Mouse (Mus musculus): ENCODE data around the gene Elf1. TPM values are rescaled to one million over a fixed set of nuclear protein-coding genes. Genes with fewer than 3 reads are reported as not detected.
"Not testable (repeated sequence)": the region's sequence is repeated elsewhere in the genome, so short reads cannot be mapped to it uniquely, and the experiment has no call there.

Gene Elf1
- total RNA-seq (2022) = 1 to 10 TPM; 4.9 to 5.7 (median 5.0) TPM

GRCm38 (mm10) chr14:79480624-79481338 is at the start of gene Elf1:
Gene Elf1, plus strand, starts transcription at chr14:79481194.
- peak; percentile 92 to 93 for DNase-seq (ENCODE audit: low spot score in 2 of 2)

- no peak for DNase-seq (ENCODE audit: low spot score in 2 of 2)
These were observed 46.9 kb upstream of the Elf1 start for GRCm38 (mm10) chr14:79434068-79434467.

DNA sequence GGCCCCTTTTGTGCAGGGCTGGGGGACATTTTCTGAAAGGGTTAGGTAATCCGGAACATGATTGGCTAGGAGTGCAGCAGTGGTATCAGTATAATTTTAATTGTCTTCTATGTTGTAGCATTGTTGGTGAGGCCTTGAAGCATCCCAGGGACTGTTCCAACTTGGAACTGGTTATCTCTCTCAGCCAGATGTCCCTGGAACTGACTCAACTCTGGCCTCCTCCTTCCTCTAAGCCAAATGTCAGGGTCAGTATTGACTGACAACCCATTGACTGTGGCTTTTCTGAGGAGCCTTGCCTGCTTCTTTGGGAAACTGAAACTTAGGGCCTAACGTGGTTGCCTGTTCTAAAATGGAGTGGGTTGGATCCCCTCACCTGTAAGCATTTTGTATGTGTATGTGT is 40.3 kb upstream of the Elf1 start:
- no peak for DNase-seq (ENCODE audit: low spot score in 2 of 2)

- DNase-seq (ENCODE audit: low spot score in 2 of 2) = no peak
These were observed 39.6 kb upstream of the Elf1 start for GRCm38 (mm10) chr14:79441441-79441840.

- no peak for DNase-seq (ENCODE audit: low spot score in 2 of 2)
These were observed 36.4 kb upstream of the Elf1 start for GRCm38 (mm10) chr14:79444601-79445000.

GRCm38 (mm10) chr14:79445055-79445620 is 35.9 kb upstream of the Elf1 start:
- DNase-seq (ENCODE audit: low spot score in 2 of 2) = no peak

DNA sequence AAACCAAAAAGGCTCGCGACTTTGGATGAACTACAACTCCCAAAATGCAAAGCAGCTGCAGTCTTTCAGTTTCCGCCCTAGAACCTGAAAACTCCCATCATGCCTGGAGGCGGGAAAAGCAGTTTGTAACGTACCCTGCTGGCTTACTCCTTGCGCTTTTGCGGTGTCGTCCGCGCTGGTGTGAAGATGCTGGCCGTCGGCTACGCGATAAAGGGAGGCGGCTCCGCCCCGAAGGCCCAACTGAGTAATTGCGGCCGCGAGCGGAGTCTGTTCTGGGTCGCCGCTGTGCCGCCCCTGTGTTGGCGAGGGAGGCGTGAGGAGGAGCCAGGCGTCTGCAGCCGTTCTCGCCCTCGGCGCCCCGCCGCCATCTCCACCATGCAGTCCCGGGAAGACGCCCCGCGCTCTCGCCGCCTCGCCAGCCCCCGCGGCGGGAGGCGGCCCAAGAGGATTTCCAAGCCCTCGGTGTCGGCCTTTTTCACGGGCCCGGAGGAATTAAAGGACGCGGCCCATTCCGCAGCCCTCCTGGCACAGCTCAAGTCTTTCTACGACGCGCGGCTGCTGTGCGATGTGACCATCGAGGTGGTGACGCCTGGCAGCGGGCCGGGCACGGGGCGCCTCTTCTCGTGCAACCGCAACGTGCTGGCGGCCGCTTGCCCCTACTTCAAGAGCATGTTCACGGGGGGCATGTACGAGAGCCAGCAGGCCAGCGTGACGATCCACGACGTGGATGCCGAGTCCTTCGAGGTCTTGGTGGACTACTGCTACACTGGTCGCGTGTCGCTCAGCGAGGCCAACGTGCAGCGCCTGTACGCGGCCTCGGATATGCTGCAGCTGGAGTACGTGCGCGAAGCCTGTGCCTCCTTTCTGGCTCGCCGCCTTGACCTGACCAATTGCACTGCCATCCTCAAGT is 29.1 kb upstream of the Elf1 start, which contains the start of gene Kbtbd6:
Gene Kbtbd6, plus strand, starts transcription at position 155 of the 910 bp plus-strand sequence.
- DNase-seq (ENCODE audit: low spot score in 2 of 2) = peak; percentile 59 to 71

- DNase-seq (ENCODE audit: low spot score in 2 of 2) = not testable (repeated sequence)
These were observed 28.4 kb upstream of the Elf1 start for GRCm38 (mm10) chr14:79452591-79452934.

- no peak for DNase-seq (ENCODE audit: low spot score in 2 of 2)
These were observed 20.6 kb upstream of the Elf1 start for GRCm38 (mm10) chr14:79460401-79460800.

DNA sequence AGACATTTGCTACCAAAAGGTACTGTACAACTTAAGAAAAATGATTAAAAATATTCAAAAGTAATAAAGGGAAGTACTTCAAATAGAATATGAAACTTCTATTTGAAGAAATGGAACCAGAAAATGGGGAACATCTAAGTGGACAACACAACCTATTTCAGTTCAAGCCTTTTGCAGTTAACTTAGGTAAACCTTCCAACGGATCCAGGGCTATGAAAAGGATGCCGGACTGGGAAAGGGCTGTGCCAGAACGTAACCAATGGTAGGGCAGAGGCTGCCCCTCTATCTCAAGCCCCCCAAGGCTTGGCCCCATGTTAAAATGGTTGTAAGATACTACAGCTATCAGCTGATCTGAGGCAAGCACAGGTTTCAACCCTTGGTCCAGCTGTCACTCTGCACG is 20.0 kb upstream of the Elf1 start:
- DNase-seq (ENCODE audit: low spot score in 2 of 2) = no peak

DNA sequence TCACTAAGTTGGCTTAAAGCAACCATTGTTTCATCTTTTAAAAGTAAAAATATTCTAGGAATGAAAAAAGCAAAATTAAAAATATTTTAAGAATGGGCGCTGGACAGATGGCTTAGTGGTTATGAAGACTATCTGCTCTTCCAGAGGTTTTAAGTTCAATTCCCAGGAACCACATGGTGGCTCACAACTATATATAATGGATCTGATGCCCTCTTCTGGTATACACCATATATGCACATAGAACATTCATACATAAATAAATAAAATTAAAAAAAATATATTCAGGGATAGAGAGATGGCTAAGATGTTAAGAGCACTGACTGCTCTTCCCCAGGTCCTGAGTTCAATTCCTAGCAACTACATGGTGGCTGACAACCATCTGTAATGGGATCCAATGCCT is 15.4 kb upstream of the Elf1 start:
- no peak for DNase-seq (ENCODE audit: low spot score in 2 of 2)

DNA sequence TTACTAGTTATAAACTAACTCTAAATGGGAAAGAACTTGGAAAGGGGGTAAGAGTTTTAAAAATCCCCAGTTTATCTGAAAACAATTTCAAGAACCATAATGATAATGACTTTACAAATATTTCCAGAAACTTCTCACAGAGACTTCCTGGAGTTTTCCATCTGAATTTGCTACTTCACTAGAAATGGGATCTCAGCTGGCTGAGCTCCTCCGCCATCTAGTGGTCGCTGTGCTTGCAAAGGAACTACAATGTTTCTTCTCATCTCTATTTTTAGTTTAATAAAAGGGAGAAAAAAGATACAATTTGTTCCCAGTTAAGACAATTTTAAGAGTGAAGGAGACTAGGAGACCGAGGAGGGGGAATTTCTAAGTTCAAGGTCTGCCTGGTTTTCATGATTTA is 13.4 kb upstream of the Elf1 start:
- no peak for DNase-seq (ENCODE audit: low spot score in 2 of 2)

- no peak for DNase-seq (ENCODE audit: low spot score in 2 of 2)
These were observed 7.6 kb upstream of the Elf1 start for GRCm38 (mm10) chr14:79473384-79473783.

DNA sequence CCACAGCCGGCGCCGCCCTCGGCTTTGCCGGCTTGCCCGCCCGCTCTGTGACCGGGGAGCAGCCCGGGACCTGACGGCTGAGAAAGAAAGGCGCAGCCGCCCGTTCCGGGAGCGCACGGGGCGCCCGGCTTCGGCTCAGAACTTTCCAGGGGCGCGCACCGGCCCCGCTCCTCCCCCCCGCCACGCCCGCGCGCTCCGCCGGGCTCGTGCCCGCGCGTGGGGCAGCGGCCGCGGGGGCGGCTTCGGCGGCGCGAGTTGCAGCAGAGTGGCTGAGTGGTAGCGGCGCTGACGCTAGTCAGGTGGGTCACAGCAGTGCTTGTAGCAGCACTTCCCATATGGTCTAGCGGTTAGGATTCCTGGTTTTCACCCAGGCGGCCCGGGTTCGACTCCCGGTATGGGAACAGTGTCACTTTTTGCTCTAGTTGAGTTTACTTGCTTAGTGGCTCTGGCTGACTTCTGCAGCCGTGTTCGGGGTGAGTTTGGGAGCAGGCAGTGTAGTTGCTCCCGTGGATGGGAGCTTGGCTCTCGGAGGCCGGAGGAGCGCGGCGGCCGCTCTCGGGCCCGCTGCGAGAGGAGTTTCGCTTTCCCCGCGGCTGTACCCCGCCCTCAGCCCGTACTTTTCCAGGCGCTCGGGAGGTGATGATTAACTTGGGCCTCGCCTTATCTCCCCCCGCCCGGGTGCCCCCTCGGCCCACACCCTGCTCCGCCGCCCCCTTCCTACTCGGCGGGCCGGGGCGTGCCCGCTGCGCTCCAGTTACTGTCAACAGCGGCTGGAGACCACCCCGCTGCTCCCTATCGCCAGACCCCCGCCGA is 551 bp downstream of the Elf1 start, which contains the start of gene Wbp4:
Gene Wbp4, minus strand, starts transcription at position 182 of the 813 bp plus-strand sequence.
- peak; percentile 93 to 99 for DNase-seq (ENCODE audit: low spot score in 2 of 2)

- DNase-seq (ENCODE audit: low spot score in 2 of 2) = peak in 1 of 2 experiments; percentile 18
These were observed 1.3 kb downstream of the Elf1 start for GRCm38 (mm10) chr14:79482251-79482661.

DNA sequence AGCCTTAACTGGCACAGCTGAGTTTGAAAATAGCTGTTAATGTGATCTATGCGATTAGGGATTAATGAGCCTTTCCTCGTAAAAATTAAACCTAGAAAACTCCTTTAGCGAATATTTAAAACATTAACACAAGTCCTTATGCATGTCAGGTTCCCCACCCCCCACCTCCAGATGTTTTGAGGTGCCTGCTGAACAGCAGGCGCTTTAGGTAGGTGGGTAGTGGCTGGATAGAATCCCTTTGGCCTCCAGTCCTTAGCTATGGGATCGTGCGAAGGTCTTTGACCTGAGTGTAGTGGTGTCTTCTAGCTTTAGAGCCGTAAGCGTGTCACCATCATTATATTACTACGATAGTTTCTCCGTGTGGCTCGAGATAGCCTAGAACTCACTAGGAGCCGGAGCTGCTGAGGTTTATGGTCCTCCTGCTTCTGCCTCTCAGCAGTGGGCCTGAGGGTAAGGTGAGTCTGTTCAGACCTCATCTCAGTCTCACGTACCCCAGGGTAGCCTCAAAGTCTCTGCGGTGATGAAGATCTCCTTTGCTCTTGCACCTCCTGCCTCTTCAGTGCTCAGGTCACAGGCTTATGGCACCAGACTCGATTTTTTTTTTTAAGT is 1.9 kb downstream of the Elf1 start:
- no peak for DNase-seq (ENCODE audit: low spot score in 2 of 2)

DNA sequence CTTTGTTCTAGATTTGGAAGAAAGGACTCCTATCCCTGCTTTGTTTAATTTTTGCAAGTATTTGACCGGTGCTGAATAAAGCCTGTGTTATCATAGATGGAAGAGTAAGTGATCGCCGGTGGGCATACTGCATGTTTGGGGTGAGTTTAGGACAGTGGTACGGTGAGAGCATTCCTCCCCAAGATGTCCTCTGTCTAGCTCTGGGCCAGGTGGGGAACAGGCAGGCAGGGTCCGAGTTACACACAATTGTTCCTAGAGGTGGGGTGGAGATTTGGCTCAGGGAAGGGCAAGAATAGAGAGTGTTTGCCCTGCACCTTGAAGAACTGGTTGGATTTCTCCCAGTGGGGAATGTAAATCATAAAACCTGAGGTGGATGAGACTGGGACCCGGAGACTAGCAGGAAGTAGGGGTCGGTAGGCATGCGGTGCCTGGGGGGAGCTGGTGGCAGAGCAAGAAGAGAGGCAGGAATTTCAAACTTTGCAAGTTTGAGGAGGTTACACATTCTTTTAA is 2.7 kb downstream of the Elf1 start:
- DNase-seq (ENCODE audit: low spot score in 2 of 2) = no peak

DNA sequence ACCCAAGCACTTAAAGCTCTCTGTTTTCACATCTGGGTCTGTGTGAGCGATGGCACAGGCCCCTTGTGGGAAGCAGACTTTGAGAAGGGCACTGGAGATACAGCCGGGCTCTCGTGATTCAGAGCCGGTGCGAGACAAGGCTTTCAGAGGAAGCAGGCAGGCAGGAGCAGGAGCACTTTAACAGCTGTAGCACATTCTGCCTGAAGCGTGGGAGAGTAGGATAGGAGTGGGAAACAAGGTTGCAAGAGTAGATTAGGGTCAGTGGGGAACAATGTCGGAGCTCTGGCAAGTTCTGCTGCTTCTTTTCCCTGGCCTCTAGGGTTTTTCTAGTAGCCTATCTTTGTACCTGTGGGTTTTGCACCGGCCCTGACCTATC is 5.6 kb downstream of the Elf1 start:
- no peak for DNase-seq (ENCODE audit: low spot score in 2 of 2)

DNA sequence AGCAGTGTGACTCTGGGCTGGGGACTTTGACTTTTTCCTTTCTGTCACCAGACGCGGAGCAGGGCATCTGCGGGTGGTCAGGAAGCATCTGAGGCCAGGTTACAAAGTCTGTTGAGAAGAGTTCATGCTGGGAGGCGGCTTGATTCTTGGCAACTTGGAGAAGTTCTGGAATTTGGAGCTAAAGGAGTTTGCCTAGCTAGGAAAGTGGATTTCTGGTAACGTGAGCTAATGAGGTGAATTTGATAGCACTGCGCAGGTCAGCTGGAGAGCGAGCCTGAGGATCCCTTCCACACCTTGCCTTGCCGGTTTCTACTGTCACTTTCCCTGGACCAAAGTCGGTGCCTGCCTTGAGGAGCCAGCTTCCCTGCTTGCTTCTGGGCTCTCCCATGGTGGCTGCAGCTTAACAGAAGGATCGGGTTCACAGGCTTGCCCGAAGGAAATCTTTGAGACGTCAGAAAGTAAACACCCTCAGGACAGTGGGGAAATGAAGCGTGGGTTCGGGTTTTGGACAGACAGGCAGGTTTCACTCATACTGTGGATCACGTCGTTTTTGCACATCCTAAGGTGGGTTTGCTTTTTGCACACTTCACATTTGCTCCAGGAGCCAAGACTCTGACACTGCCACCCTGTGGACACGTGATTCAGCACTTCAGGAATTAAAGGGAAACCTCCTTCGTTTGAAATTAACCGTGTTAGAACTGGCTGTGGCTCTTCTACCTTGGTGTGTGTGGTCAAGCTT is 6.2 kb downstream of the Elf1 start:
- peak in 1 of 2 experiments; percentile 17 for DNase-seq (ENCODE audit: low spot score in 2 of 2)

DNA sequence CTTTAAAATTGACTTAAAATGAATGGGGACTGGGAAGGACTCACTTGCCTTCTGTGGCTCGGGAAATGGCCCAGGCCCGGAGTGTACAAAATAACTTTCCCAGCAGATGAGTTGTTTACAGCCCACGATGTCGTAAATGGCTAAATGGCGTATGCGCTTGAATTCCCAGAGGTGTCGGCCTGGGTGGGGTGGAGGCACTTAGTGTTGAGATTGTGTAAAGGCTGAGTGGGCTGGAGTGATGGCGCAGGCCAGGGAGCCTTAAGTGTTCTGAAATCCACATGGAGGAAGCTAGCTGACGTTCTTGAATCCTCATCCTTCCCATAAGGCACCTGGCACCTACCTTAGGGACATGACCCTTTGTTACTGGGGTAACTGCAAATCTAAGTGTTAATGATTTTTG is 7.5 kb downstream of the Elf1 start:
- DNase-seq (ENCODE audit: low spot score in 2 of 2) = no peak
